Mouse (Mus musculus) heart, adult 2 months (tissue): ENCODE results near the gene Unc80. TPM values are rescaled to one million over a fixed set of nuclear protein-coding genes. Genes with fewer than 3 reads are reported as not detected.

Experiments
- DNase-seq, 2 experiments: peaks; one replicate each; pipeline ENCODE4 v3.0.0; 2021
- H3K27ac ChIP-seq: fragments of 200-600 bp; 2 replicates; pipeline ENCODE4 v1.8.1; 2022
- H3K27me3 ChIP-seq: fragments of 200-500 bp; 2 replicates; pipeline ENCODE4 v1.6.1; 2012; ENCODE audit warnings: mild to moderate bottlenecking, low read length, inconsistent platforms, mixed read lengths; ENCODE audit not compliant: control insufficient read depth, insufficient read depth
- H3K36me3 ChIP-seq: fragments of 200-500 bp; 2 replicates; pipeline ENCODE4 v1.6.1; 2012; ENCODE audit warnings: low read length, inconsistent platforms; ENCODE audit not compliant: control insufficient read depth, insufficient read depth
- H3K4me1 ChIP-seq: fragments of 200-500 bp; 2 replicates; pipeline ENCODE4 v1.6.1; 2011; ENCODE audit warnings: low read length; ENCODE audit not compliant: control insufficient read depth, insufficient read depth
- H3K4me3 ChIP-seq: fragments of 200-600 bp; 2 replicates; pipeline ENCODE4 v1.8.1; 2022
- H3K79me2 ChIP-seq: fragments of 200-500 bp; replicated peaks from 2 replicates; pipeline ENCODE4 v1.6.1; 2012; ENCODE audit warnings: mild to moderate bottlenecking, inconsistent platforms, low read length, moderate library complexity, mixed read lengths; ENCODE audit not compliant: control insufficient read depth, insufficient read depth
- H3K9ac ChIP-seq: fragments of 200-500 bp; 2 replicates; pipeline ENCODE4 v1.6.1; 2012; ENCODE audit warnings: low read depth, mild to moderate bottlenecking, control low read depth, inconsistent platforms, low read length, mixed read lengths
- CTCF ChIP-seq: fragments of 200-600 bp; IDR thresholded peaks from 2 replicates; pipeline ENCODE4 v1.8.1; 2022; ENCODE audit warnings: antibody characterized with exemption, mild to moderate bottlenecking, moderate library complexity
- EP300 ChIP-seq: fragments of 200-500 bp; IDR thresholded peaks from 2 replicates; pipeline ENCODE4 v1.6.1; 2011; ENCODE audit warnings: low read depth, low read length, control low read depth; ENCODE audit not compliant: insufficient read depth
- POLR2A ChIP-seq: fragments of 200-500 bp; IDR thresholded peaks from 2 replicates; pipeline ENCODE4 v1.6.1; 2011; ENCODE audit warnings: mild to moderate bottlenecking, low read depth, low read length, control low read depth; ENCODE audit not compliant: insufficient read depth
- WGBS: fragments of 180-500 bp; shearing (Covaris S2); methylation state at CpG from one replicate; pipeline ENCODE4 v1.1.7; 2018; 5-methylcytosine and 5-hydroxymethylcytosine counted together
- intact Hi-C: fragments of 180-260 bp; cut with DNase I; formaldehyde crosslinking; loops from one replicate; pipeline ENCODE4 v1.15.1; 2025
- polyA plus RNA-seq: library from polyadenylated mRNA; depleted of rRNA; stranded (reverse); fragments of >200 nt; gene quantifications from 2 replicates; pipeline ENCODE4 v1.2.3, GENCODE M21; 2012
- total RNA-seq, 2 experiments: library from RNA; stranded (reverse); gene quantifications; 2 replicates each; pipeline ENCODE4 v1.2.3; 2021

The Unc80 gene
- total and polyA plus RNA-seq, 3 experiments = 0.03 to 0.11 (median 0.06) TPM

GRCm38 (mm10) chr1:66677928-66678327 lies 209.8 kb downstream of the Unc80 start:
- no peaks in the 10 kb centered on the region for H3K4me1 ChIP-seq
- H3K9ac ChIP-seq = no peak overlapping the region
- whole genome bisulfite sequencing = 74% methylated on average over 14 of the region's 14 CpGs
- intact Hi-C loops = no loop called here
- H3K27ac ChIP-seq = no peak overlapping the region
- TF ChIP-seq CTCF = no peak
- TF ChIP-seq EP300 = no peak
- no peak for TF ChIP-seq POLR2A
- H3K79me2 ChIP-seq = no peaks in the 10 kb centered on the region
- no peaks in the 10 kb centered on the region for H3K36me3 ChIP-seq
- H3K4me3 ChIP-seq = no peak overlapping the region
- no peaks in the 10 kb centered on the region for H3K27me3 ChIP-seq
- DNase-seq = no peak

- WGBS = 21% methylated on average over 2 of the region's 2 CpGs
- H3K4me3 ChIP-seq = no peak overlapping the region
- H3K36me3 ChIP-seq = no peaks in the 10 kb centered on the region
- H3K79me2 ChIP-seq = no peaks in the 10 kb centered on the region
- no peaks in the 10 kb centered on the region for H3K4me1 ChIP-seq
- intact Hi-C loops = no loop called here
- H3K27ac ChIP-seq = no peak overlapping the region
- no peaks in the 10 kb centered on the region for H3K27me3 ChIP-seq
- no peak overlapping the region for H3K9ac ChIP-seq
- DNase-seq = no peak
- TF ChIP-seq CTCF (peak; percentile 49), POLR2A (no peak), EP300 (no peak)
Observed at GRCm38 (mm10) chr1:66678662-66679061, 210.5 kb downstream of the Unc80 start.

GRCm38 (mm10) chr1:66682974-66683373 lies 214.8 kb downstream of the Unc80 start:
- Histone ChIP-seq H3K36me3 (no peaks in the 10 kb centered on the region), H3K27ac (no peak overlapping the region), H3K27me3 (no peaks in the 10 kb centered on the region), H3K79me2 (no peaks in the 10 kb centered on the region), H3K9ac (no peak overlapping the region), H3K4me1 (no peaks in the 10 kb centered on the region), H3K4me3 (no peak overlapping the region)
- no peak for DNase-seq
- 83% methylated on average over 5 of the region's 5 CpGs for WGBS
- intact Hi-C loops = no loop called here
- no peak for TF ChIP-seq CTCF
- TF ChIP-seq POLR2A = no peak

GRCm38 (mm10) chr1:66691772-66692171 lies 223.6 kb downstream of the Unc80 start:
- 62% methylated on average over 3 of the region's 3 CpGs for WGBS

GRCm38 (mm10) chr1:66692308-66692707 lies 224.1 kb downstream of the Unc80 start:
- no peak overlapping the region for H3K9ac ChIP-seq
- no peak overlapping the region for H3K4me3 ChIP-seq
- no peak overlapping the region for H3K27ac ChIP-seq
- H3K4me1 ChIP-seq = no peaks in the 10 kb centered on the region
- DNase-seq = no peak
- 76% methylated on average over 1 of the region's 1 CpGs for WGBS
- no peak for TF ChIP-seq CTCF
- no peak for TF ChIP-seq POLR2A
- TF ChIP-seq EP300 = no peak
- no peaks in the 10 kb centered on the region for H3K79me2 ChIP-seq
- intact Hi-C loops = no loop called here
- no peaks in the 10 kb centered on the region for H3K27me3 ChIP-seq
- no peaks in the 10 kb centered on the region for H3K36me3 ChIP-seq

More at GRCm38 (mm10) chr1:66691772-66692171, 223.6 kb downstream of the Unc80 start:
- TF ChIP-seq POLR2A = no peak
- TF ChIP-seq CTCF = no peak
- TF ChIP-seq EP300 = no peak
- Histone ChIP-seq H3K4me1 (no peaks in the 10 kb centered on the region), H3K27ac (no peak overlapping the region), H3K4me3 (no peak overlapping the region), H3K36me3 (no peaks in the 10 kb centered on the region), H3K27me3 (no peaks in the 10 kb centered on the region), H3K79me2 (no peaks in the 10 kb centered on the region), H3K9ac (no peak overlapping the region)
- DNase-seq = no peak
- intact Hi-C loops = no loop called here

- Histone ChIP-seq H3K27ac (no peak overlapping the region), H3K79me2 (no peaks in the 10 kb centered on the region), H3K4me3 (no peak overlapping the region), H3K27me3 (no peaks in the 10 kb centered on the region), H3K4me1 (no peaks in the 10 kb centered on the region), H3K9ac (no peak overlapping the region), H3K36me3 (no peaks in the 10 kb centered on the region)
- DNase-seq = no peak
- 84% methylated on average over 8 of the region's 8 CpGs for WGBS
- no peak for TF ChIP-seq CTCF
- TF ChIP-seq POLR2A = no peak
- no peak for TF ChIP-seq EP300
- intact Hi-C loops = no loop called here
Observed at GRCm38 (mm10) chr1:66692780-66693392, 224.7 kb downstream of the Unc80 start.
